Mouse (Mus musculus) lung, postnatal 0 days (tissue): ENCODE results near the gene Fbxw7. TPM values are rescaled to one million over a fixed set of nuclear protein-coding genes. Genes with fewer than 3 reads are reported as not detected.

ENCODE experiments used
- ATAC-seq: fragments of 200-750 bp; cut with Nextera tagmentation; 2 replicates; pipeline ENCODE4 v1.8.0; 2017; ENCODE audit warnings: moderate library complexity
- DNase-seq: peaks from one replicate; pipeline ENCODE4 v3.0.0-alpha.2; 2016; ENCODE audit warnings: low spot score
- H3K27ac ChIP-seq: fragments of 300-500 bp; sonication (generic); 2 replicates; pipeline ENCODE4 v1.5.1; 2014; ENCODE audit warnings: antibody characterized with exemption, mild to moderate bottlenecking, low read length, mixed read lengths
- H3K27me3 ChIP-seq: fragments of 300-500 bp; sonication (generic); replicated peaks from 2 replicates; pipeline ENCODE4 v1.6.1; 2014; ENCODE audit warnings: low read length, mixed read lengths; ENCODE audit not compliant: insufficient read depth
- H3K36me3 ChIP-seq: fragments of 300-500 bp; sonication (generic); 2 replicates; pipeline ENCODE4 v1.6.1; 2014; ENCODE audit warnings: low read length, mixed read lengths; ENCODE audit not compliant: insufficient read depth
- H3K4me1 ChIP-seq: fragments of 300-500 bp; sonication (generic); 2 replicates; pipeline ENCODE4 v1.6.1; 2014; ENCODE audit warnings: antibody characterized with exemption, low read depth, low read length, mixed read lengths; ENCODE audit not compliant: insufficient read depth
- H3K4me2 ChIP-seq: fragments of 300-500 bp; sonication (generic); replicated peaks from 2 replicates; pipeline ENCODE4 v1.6.1; 2014; ENCODE audit warnings: low read depth, mild to moderate bottlenecking, low read length, moderate library complexity, mixed read lengths
- H3K4me3 ChIP-seq: fragments of 300-500 bp; sonication (generic); 2 replicates; pipeline ENCODE4 v1.5.1; 2014; ENCODE audit warnings: low read depth, low read length
- H3K9ac ChIP-seq: fragments of 300-500 bp; sonication (generic); replicated peaks from 2 replicates; pipeline ENCODE4 v1.6.1; 2014; ENCODE audit warnings: low read depth, mild to moderate bottlenecking
- H3K9me3 ChIP-seq: fragments of 300-500 bp; sonication (generic); 2 replicates; pipeline ENCODE4 v1.6.1; 2016; ENCODE audit warnings: low read length, mixed read lengths
- CTCF ChIP-seq: IDR thresholded peaks from 2 replicates; pipeline ENCODE4 v1.5.1; 2016; ENCODE audit warnings: antibody characterized with exemption, mild to moderate bottlenecking
- EP300 ChIP-seq: IDR thresholded peaks from 2 replicates; pipeline ENCODE4 v1.6.1; 2016; ENCODE audit warnings: antibody characterized with exemption, mild to moderate bottlenecking, control low read depth
- WGBS: fragments of 180-500 bp; shearing (Covaris S2); extraction: QIAGEN DNeasy Blood & Tissue Kit; methylation state at CpG from one replicate; pipeline ENCODE4 v1.1.7; 2014; 5-methylcytosine and 5-hydroxymethylcytosine counted together
- polyA plus RNA-seq: library from polyadenylated mRNA; unstranded; fragments of >200 nt; fragmentation: Nextera tagmentation; extraction: Ambion mirVana; gene quantifications from 2 replicates; pipeline ENCODE4 v1.2.1, GENCODE M21; 2015

The Fbxw7 gene
- polyA plus RNA-seq, 1 experiment from 2014 or later, result 8.2 TPM

DNA sequence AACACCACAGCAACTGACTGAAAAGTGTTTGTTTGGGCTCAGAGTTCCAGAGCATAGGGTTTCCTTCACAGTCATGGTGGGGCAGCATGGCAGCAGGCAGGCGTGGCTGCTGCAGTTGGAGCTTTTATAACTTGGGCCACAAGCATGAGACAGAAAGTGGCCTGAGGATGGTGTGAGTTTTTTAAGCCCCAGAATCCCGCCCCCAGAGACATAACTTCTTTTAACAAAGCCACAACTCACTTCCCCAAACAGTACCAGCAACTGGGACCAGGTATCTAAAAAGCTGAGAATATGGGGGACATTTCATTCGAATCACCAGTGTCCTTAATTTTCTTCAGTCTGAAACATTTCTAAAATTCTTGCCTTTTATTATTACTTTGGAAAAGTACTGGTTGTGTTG lies 22.9 kb downstream of the Fbxw7 start:
- no peaks in the 10 kb centered on the region for H3K4me1 ChIP-seq
- TF ChIP-seq CTCF (no peak), EP300 (no peak)
- H3K27me3 ChIP-seq, result no peaks in the 10 kb centered on the region

DNA sequence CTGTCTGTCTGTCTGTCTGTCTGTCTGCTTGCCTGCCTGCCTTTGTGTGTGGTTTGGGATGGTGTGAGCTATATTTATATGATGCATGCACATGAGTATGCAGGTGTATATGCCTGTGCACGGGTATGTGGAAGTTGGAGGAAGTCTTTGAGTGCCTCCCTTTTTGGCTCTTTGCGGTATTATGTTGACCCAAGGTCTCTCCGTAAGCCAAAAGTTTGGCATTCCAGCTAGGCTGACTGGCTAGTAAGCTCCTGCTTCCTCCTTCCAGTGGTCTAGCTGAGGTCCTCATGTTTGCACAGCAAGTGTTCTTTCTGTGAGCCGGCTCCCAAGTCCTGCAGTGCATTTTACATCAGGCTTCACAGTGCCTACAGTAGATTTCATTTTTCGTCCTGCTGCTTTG lies 24.4 kb downstream of the Fbxw7 start:
- Histone ChIP-seq H3K36me3 (no peaks in the 10 kb centered on the region), H3K4me1 (no peaks in the 10 kb centered on the region), H3K27me3 (no peaks in the 10 kb centered on the region), H3K4me3 (no peak overlapping the region), H3K9ac (no peak overlapping the region), H3K4me2 (no peak overlapping the region), H3K27ac (no peak overlapping the region), H3K9me3 (no peaks in the 10 kb centered on the region)
- ATAC-seq, result peak; percentile 52
- WGBS, result 50% methylated on average over 5 of the region's 5 CpGs
- no peak for TF ChIP-seq EP300
- no peak for TF ChIP-seq CTCF
- peak; percentile 46 for DNase-seq

More for the DNA sequence above, 22.9 kb downstream of the Fbxw7 start:
- no peak overlapping the region for H3K4me2 ChIP-seq
- H3K36me3 ChIP-seq, result no peaks in the 10 kb centered on the region
- H3K9me3 ChIP-seq, result no peaks in the 10 kb centered on the region
- 93% methylated on average over 3 of the region's 3 CpGs for WGBS
- ATAC-seq (no peak), DNase-seq (no peak)
- H3K9ac ChIP-seq, result no peak overlapping the region
- H3K27ac ChIP-seq, result no peak overlapping the region
- H3K4me3 ChIP-seq, result no peak overlapping the region

DNA sequence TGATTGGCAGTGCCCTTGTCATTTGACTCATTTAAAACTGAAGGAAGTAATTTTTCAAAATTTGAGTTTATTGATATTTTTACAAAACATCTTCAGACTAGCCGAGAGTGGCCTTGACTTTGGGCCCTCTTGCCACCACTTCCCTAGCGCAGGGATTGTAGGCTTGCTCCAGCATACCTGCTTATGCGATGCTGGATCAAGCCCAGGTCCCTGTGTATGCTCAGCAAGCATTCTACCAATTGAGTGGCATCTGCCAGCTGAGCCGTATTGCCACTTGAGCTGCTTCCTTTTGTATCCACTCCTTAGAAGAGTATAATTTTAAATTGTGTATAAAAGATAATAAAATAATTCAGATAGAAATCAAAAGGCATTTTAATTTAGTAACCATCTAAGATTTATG lies 26.2 kb downstream of the Fbxw7 start:
- WGBS, result 83% methylated on average over 4 of the region's 4 CpGs
- no peaks in the 10 kb centered on the region for H3K36me3 ChIP-seq
- no peaks in the 10 kb centered on the region for H3K4me1 ChIP-seq
- H3K4me3 ChIP-seq, result no peak overlapping the region
- H3K27me3 ChIP-seq, result no peaks in the 10 kb centered on the region
- no peak overlapping the region for H3K9ac ChIP-seq
- no peak overlapping the region for H3K27ac ChIP-seq
- no peak overlapping the region for H3K4me2 ChIP-seq
- TF ChIP-seq CTCF (no peak), EP300 (no peak)
- DNase-seq (no peak), ATAC-seq (no peak)
- no peaks in the 10 kb centered on the region for H3K9me3 ChIP-seq

DNA sequence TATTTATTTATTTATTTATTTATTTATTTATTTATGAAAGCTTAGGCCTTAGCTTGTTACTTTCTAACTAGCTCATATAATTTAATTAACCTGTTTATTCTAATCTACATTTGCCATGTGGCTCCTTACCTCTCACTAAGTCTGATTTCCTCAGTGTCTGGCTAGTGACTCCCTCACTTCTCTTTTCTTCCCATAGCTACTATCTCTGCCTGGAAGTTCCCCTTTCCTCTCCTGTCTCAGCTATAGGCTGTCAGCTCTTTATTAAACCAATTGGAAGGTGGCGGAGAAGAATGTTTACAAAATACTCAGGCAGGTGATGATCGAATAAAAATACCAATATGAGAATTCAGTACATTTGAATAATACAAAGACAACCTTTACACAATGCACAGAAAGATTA lies 27.7 kb downstream of the Fbxw7 start:
- H3K9ac ChIP-seq, result no peak overlapping the region
- H3K4me3 ChIP-seq, result no peak overlapping the region
- no peak overlapping the region for H3K27ac ChIP-seq
- H3K4me2 ChIP-seq, result no peak overlapping the region
- DNase-seq, result no peak
- ATAC-seq, result no peak
- H3K27me3 ChIP-seq, result no peaks in the 10 kb centered on the region
- TF ChIP-seq CTCF (no peak), EP300 (no peak)
- H3K9me3 ChIP-seq, result no peaks in the 10 kb centered on the region
- no peaks in the 10 kb centered on the region for H3K36me3 ChIP-seq
- no peaks in the 10 kb centered on the region for H3K4me1 ChIP-seq
- 83% methylated on average over 2 of the region's 2 CpGs for WGBS

DNA sequence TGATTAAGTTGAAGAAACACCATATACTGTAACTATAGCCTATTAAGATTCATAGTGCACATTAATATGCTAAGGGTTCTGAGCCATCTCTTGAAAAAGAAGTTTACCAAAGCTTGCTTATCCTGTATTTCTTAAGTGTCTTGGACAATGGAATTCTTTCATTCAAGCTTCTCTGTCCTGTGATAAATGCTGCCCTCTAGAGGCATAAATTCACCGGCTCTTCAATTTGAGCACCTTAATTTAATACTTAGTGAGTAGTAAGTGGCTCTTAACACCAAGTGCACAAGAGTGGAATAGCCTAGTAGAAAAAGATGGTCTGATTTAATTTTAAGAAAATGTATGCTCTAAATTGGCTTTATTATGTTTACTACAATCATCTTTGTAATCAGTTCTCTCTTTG lies 28.5 kb downstream of the Fbxw7 start:
- H3K27me3 ChIP-seq, result no peaks in the 10 kb centered on the region
- WGBS, result 23% methylated on average over 1 of the region's 1 CpGs
- H3K27ac ChIP-seq, result no peak overlapping the region
- H3K9ac ChIP-seq, result no peak overlapping the region
- TF ChIP-seq CTCF, result peak; percentile 79
- TF ChIP-seq EP300, result peak; percentile 48; the same call in 1 of the 2 replicates
- ATAC-seq, result peak; percentile 67
- no peak overlapping the region for H3K4me2 ChIP-seq
- DNase-seq, result peak; percentile 89
- H3K36me3 ChIP-seq, result no peaks in the 10 kb centered on the region
- no peaks in the 10 kb centered on the region for H3K9me3 ChIP-seq
- H3K4me1 ChIP-seq, result no peaks in the 10 kb centered on the region
- no peak overlapping the region for H3K4me3 ChIP-seq

DNA sequence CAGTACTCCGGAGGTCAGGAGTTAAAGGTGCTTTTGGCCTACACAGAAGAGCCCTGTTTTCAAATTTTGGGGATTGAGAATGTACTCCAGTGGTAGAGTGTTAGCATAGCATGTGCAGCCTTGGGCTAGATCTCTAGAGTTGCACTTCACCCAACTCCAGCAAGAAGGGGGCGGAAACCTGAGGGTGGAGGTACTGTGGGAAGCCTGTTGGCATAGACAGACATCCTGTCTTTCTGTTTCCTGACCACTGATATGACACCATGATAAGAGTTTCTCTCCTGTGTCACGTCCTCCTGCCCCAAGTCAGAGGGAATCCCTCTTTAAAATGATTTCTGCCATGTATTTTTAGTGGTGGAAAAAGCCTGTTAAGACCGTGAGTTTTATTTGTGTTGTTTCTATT lies 33.7 kb downstream of the Fbxw7 start:
- ATAC-seq, result peak; percentile 83
- no peaks in the 10 kb centered on the region for H3K9me3 ChIP-seq
- 54% methylated on average over 4 of the region's 4 CpGs for WGBS
- H3K27me3 ChIP-seq, result no peaks in the 10 kb centered on the region
- DNase-seq, result peak; percentile 72
- H3K27ac ChIP-seq, result no peak overlapping the region
- H3K36me3 ChIP-seq, result no peaks in the 10 kb centered on the region
- no peak overlapping the region for H3K4me3 ChIP-seq
- peaks cover 5% of the 10 kb centered on the region; the same call in 1 of the 2 replicates for H3K4me1 ChIP-seq
- H3K9ac ChIP-seq, result no peak overlapping the region
- TF ChIP-seq EP300, result peak; percentile 88
- peak; percentile 15; the same call in 1 of the 2 replicates for TF ChIP-seq CTCF
- H3K4me2 ChIP-seq, result no peak overlapping the region

DNA sequence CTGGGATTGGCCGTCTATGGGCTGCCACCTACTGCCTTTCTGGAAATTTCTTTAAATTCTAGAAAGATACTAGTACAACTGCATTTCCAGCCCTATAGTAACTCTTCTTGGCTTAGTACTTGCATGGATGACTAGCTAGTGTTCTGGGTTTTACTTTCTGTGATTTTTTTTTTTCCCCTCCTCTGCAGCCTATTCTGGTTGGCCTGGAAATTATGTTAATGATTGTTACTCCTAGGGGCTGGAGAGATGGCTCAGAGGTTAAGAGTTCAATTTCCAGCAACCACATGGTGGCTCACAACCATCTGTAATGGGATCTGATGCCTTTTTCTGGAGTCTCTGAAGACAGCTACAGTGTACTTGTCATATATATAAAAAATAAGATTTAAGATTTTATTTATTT lies 35.4 kb downstream of the Fbxw7 start:
- peaks cover 5% of the 10 kb centered on the region; the same call in 1 of the 2 replicates for H3K4me1 ChIP-seq
- 94% methylated on average over 1 of the region's 1 CpGs for WGBS
- no peak for TF ChIP-seq EP300
- no peak for TF ChIP-seq CTCF

More for the DNA sequence above, 35.4 kb downstream of the Fbxw7 start:
- Histone ChIP-seq H3K36me3 (no peaks in the 10 kb centered on the region), H3K27me3 (no peaks in the 10 kb centered on the region), H3K27ac (no peak overlapping the region), H3K4me3 (no peak overlapping the region), H3K9me3 (no peaks in the 10 kb centered on the region), H3K4me2 (no peak overlapping the region), H3K9ac (no peak overlapping the region)
- no peak for DNase-seq
- ATAC-seq, result no peak
